Mouse (Mus musculus): ENCODE results near the gene Cnn3. TPM values are rescaled to one million over a fixed set of nuclear protein-coding genes. Genes with fewer than 3 reads are reported as not detected.

The Cnn3 gene
- polyA plus RNA-seq, 1 experiment = 589 TPM

DNA sequence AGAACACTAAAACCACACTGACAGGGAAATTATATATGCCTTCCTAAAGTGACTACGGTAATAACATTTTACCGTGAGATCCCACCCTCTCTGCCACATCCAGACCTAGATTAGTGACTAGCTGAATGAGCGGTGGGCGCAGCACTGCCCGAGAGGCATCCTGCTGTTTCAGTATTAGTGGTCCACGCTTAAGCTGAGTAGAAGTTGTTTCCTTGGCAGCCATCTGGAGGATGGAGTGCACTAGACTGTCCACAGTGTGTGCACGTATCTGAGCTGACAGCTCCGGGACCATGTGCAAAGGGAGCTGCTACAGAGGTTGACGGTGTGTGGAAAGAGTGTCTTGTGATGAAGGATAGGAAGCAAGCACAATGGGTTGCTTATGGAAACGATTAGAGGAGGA lies 39.5 kb downstream of the Cnn3 start:
- Histone ChIP-seq H3K79me2 (ENCODE audit: control insufficient read depth, insufficient read depth) (no peaks in the 10 kb centered on the region), H3ac (ENCODE audit: control insufficient read depth, insufficient read length) (no peak overlapping the region), H3K4me3 (no peak overlapping the region), H3K4me2 (ENCODE audit: low read depth) (no peak overlapping the region), H3K27me3 (ENCODE audit: control insufficient read depth, insufficient read depth, insufficient read length) (no peaks in the 10 kb centered on the region), H3K36me3 (ENCODE audit: control insufficient read depth, insufficient read depth) (peaks cover 5% of the 10 kb centered on the region)
- TF ChIP-seq POLR2AphosphoS2 (IDR thresholded peaks at IDR 0.05; ENCODE audit: insufficient read length, low read depth) = peak; percentile 74
- peak; percentile 20 for TF ChIP-seq POLR2A (IDR thresholded peaks at IDR 0.05; ENCODE audit: insufficient read length, low read depth)
- no peak for TF ChIP-seq MYOG (IDR thresholded peaks at IDR 0.05; ENCODE audit: control insufficient read depth in 1 of 3, insufficient read depth in 1 of 3, insufficient read length in 2 of 3, low read depth in 2 of 3)

DNA sequence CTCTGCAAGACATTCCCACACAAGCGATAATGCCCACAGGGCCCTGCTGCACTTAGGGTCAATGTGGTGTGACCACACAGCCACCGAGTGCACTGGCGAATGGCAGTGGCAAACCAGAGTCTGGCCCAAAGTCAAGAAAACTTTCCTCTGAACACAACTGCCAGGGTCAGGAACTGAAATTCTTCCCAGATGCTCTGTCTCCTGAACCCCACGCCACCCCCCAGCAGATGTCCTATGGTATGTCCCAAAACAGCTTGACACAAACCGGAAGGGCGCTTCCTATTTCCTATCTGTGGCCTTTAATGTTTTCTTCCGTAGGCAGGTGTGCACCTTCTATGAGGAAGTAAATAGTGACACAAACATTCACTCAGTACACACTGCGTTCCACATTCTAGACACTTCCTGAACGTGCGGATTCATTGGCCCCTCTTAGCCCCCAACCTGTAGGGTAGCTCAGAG lies 40.8 kb downstream of the Cnn3 start:
- Histone ChIP-seq H3K79me2 (ENCODE audit: control insufficient read depth, insufficient read depth) (no peaks in the 10 kb centered on the region), H3K27me3 (ENCODE audit: control insufficient read depth, insufficient read depth, insufficient read length) (no peaks in the 10 kb centered on the region), H3K4me3 (no peak overlapping the region), H3K36me3 (ENCODE audit: control insufficient read depth, insufficient read depth) (no peaks in the 10 kb centered on the region), H3ac (ENCODE audit: control insufficient read depth, insufficient read length) (no peak overlapping the region), H3K4me2 (ENCODE audit: low read depth) (no peak overlapping the region)
- TF ChIP-seq USF1 (IDR thresholded peaks at IDR 0.05; ENCODE audit: low read depth) (no peak), MAX (IDR thresholded peaks at IDR 0.05; ENCODE audit: low read depth) (no peak), POLR2AphosphoS2 (IDR thresholded peaks at IDR 0.05; ENCODE audit: insufficient read length, low read depth) (peak; percentile 26), MYOG (IDR thresholded peaks at IDR 0.05; ENCODE audit: control insufficient read depth in 1 of 3, insufficient read depth in 1 of 3, insufficient read length in 2 of 3, low read depth in 2 of 3) (peak in 1 of 3 experiments; percentile 36)

DNA sequence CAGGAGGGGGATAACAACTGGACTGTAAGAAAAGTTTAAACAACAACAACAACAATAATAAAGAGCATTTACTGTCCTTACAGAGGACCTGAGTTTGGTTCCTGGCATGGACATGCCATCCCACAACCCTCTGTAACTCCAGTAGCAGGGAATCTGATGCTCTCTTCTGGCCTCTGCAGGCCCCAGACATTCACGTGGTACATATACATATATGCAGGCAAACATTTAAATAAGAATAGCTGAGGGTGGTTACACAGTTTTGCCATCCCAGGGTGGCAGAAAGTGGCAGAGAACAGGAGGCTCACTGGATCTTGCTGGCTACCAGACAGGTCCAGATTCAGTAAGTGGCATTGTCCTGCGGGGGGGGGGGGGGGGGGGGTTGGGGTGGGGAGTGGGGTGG lies 41.8 kb downstream of the Cnn3 start:
- no peak overlapping the region for H3K4me2 ChIP-seq (ENCODE audit: low read depth)
- TF ChIP-seq MYOG (IDR thresholded peaks at IDR 0.05; ENCODE audit: control insufficient read depth in 1 of 3, insufficient read depth in 1 of 3, insufficient read length in 2 of 3, low read depth in 2 of 3) (no peak), REST (IDR thresholded peaks at IDR 0.05; ENCODE audit: insufficient read depth, insufficient read length) (no peak), CEBPB (IDR thresholded peaks at IDR 0.05; ENCODE audit: insufficient read depth, poor library complexity, severe bottlenecking) (no peak), MYOD1 (IDR thresholded peaks at IDR 0.05; ENCODE audit: control insufficient read depth in 1 of 3, insufficient read length in 2 of 3, low read depth in 2 of 3) (no peak), POLR2AphosphoS2 (IDR thresholded peaks at IDR 0.05; ENCODE audit: insufficient read length, low read depth) (no peak), TCF12 (IDR thresholded peaks at IDR 0.05; ENCODE audit: insufficient read depth, poor library complexity, severe bottlenecking) (no peak), MAX (IDR thresholded peaks at IDR 0.05; ENCODE audit: low read depth) (no peak), SRF (IDR thresholded peaks at IDR 0.05; ENCODE audit: control insufficient read depth, insufficient read length, low read depth) (no peak), TCF3 (IDR thresholded peaks at IDR 0.05; ENCODE audit: insufficient read length, low read depth) (no peak), E2F4 (IDR thresholded peaks at IDR 0.05; ENCODE audit: insufficient read depth) (no peak), POLR2A (IDR thresholded peaks at IDR 0.05; ENCODE audit: insufficient read length, low read depth) (no peak), USF1 (IDR thresholded peaks at IDR 0.05; ENCODE audit: low read depth) (no peak)
- H3ac ChIP-seq (ENCODE audit: control insufficient read depth, insufficient read length) = no peak overlapping the region
- H3K27me3 ChIP-seq (ENCODE audit: control insufficient read depth, insufficient read depth, insufficient read length) = no peaks in the 10 kb centered on the region
- no peaks in the 10 kb centered on the region for H3K36me3 ChIP-seq (ENCODE audit: control insufficient read depth, insufficient read depth)
- H3K4me3 ChIP-seq = no peak overlapping the region
- no peaks in the 10 kb centered on the region for H3K79me2 ChIP-seq (ENCODE audit: control insufficient read depth, insufficient read depth)

DNA sequence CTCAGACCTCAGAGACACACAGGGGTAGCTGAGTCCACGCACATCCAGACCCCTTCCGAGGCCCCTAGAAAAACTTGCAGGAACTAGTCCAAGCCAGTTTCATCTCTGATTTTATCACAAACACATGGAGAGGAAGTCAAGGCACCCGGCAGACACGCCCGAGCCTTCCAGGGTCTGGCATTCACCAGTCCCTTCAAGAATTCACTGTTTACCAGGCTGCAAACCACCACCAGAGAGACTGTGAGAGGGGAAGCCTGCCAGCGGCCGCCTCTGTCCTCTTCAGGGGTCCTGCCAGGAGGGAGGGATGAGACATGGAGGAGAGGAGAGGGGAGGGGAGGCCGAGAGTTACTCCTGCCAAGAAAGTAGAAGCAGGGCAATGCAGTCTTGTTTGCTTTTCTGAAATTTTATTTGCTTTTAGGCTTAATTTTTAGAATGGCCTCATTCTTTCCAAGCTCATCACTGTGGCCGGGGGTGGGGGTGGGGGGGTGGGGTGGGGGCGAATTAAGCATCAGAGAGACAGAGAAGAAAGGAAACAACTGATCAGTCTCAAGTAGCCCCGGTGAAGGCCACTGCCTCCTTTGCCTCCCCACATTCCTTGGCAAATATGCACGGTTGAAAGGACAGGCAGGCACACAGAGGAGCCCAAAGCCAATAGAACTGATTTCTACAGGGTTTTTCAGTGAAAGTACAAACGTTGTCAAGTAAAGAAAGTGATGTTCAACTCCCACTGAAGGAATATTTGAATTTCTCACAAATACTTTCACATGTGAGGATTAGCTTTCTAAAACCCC lies 43.1 kb downstream of the Cnn3 start:
- Histone ChIP-seq H3K4me3 (no peak overlapping the region), H3K4me2 (ENCODE audit: low read depth) (peak overlapping the region; percentile 72), H3K36me3 (ENCODE audit: control insufficient read depth, insufficient read depth) (no peaks in the 10 kb centered on the region), H3K27me3 (ENCODE audit: control insufficient read depth, insufficient read depth, insufficient read length) (no peaks in the 10 kb centered on the region), H3ac (ENCODE audit: control insufficient read depth, insufficient read length) (no peak overlapping the region), H3K79me2 (ENCODE audit: control insufficient read depth, insufficient read depth) (no peaks in the 10 kb centered on the region)
- TF ChIP-seq MYOD1 (IDR thresholded peaks at IDR 0.05; ENCODE audit: control insufficient read depth in 1 of 3, insufficient read length in 2 of 3, low read depth in 2 of 3) (peak in 1 of 3 experiments; percentile 5), POLR2A (IDR thresholded peaks at IDR 0.05; ENCODE audit: insufficient read length, low read depth) (peak; percentile 29), POLR2AphosphoS2 (IDR thresholded peaks at IDR 0.05; ENCODE audit: insufficient read length, low read depth) (no peak), MYOG (IDR thresholded peaks at IDR 0.05; ENCODE audit: control insufficient read depth in 1 of 3, insufficient read depth in 1 of 3, insufficient read length in 2 of 3, low read depth in 2 of 3) (peak in 1 of 3 experiments; percentile 19)

DNA sequence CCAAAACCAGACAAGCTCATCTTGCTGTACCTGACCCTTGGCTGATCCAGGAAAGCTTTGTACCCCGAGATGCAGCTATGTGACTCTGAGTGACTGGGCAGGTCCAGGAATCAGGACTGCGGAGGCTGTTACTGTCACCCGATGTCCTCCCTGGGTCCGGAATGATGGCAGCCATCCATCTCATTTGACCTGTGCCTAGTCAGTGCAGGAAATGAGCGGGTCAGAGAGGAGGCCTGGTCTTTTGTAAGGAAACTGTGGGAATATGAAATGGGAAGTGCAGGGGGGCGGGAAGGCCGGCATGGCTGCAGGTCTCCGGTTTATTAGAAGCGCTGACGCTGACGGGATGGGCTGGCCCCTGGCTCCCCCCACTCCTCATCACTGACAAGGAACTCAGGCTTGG lies 45.4 kb downstream of the Cnn3 start:
- Histone ChIP-seq H3K79me2 (ENCODE audit: control insufficient read depth, insufficient read depth) (no peaks in the 10 kb centered on the region), H3K4me2 (ENCODE audit: low read depth) (no peak overlapping the region), H3ac (ENCODE audit: control insufficient read depth, insufficient read length) (no peak overlapping the region), H3K36me3 (ENCODE audit: control insufficient read depth, insufficient read depth) (no peaks in the 10 kb centered on the region), H3K27me3 (ENCODE audit: control insufficient read depth, insufficient read depth, insufficient read length) (no peaks in the 10 kb centered on the region), H3K4me3 (no peak overlapping the region)
- no peak for TF ChIP-seq SRF (IDR thresholded peaks at IDR 0.05; ENCODE audit: control insufficient read depth, insufficient read length, low read depth)
- TF ChIP-seq TCF3 (IDR thresholded peaks at IDR 0.05; ENCODE audit: insufficient read length, low read depth) = no peak
- TF ChIP-seq POLR2A (IDR thresholded peaks at IDR 0.05; ENCODE audit: insufficient read length, low read depth) = no peak
- no peak for TF ChIP-seq MYOD1 (IDR thresholded peaks at IDR 0.05; ENCODE audit: control insufficient read depth in 1 of 3, insufficient read length in 2 of 3, low read depth in 2 of 3)
- TF ChIP-seq USF1 (IDR thresholded peaks at IDR 0.05; ENCODE audit: low read depth) = no peak
- TF ChIP-seq MYOG (IDR thresholded peaks at IDR 0.05; ENCODE audit: control insufficient read depth in 1 of 3, insufficient read depth in 1 of 3, insufficient read length in 2 of 3, low read depth in 2 of 3) = no peak
- no peak for TF ChIP-seq TCF12 (IDR thresholded peaks at IDR 0.05; ENCODE audit: insufficient read depth, poor library complexity, severe bottlenecking)
- no peak for TF ChIP-seq MAX (IDR thresholded peaks at IDR 0.05; ENCODE audit: low read depth)
- no peak for TF ChIP-seq REST (IDR thresholded peaks at IDR 0.05; ENCODE audit: insufficient read depth, insufficient read length)
- no peak for TF ChIP-seq E2F4 (IDR thresholded peaks at IDR 0.05; ENCODE audit: insufficient read depth)
- no peak for TF ChIP-seq POLR2AphosphoS2 (IDR thresholded peaks at IDR 0.05; ENCODE audit: insufficient read length, low read depth)
- no peak for TF ChIP-seq CEBPB (IDR thresholded peaks at IDR 0.05; ENCODE audit: insufficient read depth, poor library complexity, severe bottlenecking)

Data from myocyte (in vitro differentiated cells).